Mouse (Mus musculus): ENCODE results near the gene Egln1.

Egln1 gene

GRCm38 (mm10) chr8:124949209-124950068 is at the start of gene Egln1:
Egln1 (minus strand) TSS chr8:124949324.
- in situ Hi-C loops (cut with MboI, MseI), result no loop called here

GRCm38 (mm10) chr8:124995776-124996175 is 46.7 kb upstream of the Egln1 start:
- in situ Hi-C loops (cut with MboI, MseI), result no loop called here

DNA sequence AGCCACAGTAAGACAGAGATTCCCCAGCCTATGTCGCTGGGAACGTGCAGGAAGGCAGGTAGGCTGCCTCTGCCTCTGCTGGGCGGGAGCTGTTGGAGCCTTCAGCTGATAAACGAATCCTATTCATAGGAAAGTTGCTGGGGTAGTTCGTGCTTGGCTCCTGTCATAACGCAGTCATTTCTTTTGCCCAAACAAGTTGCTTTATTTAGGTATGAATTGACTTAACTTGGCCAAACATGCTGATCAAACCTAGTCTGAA is 42.5 kb upstream of the Egln1 start:
- in situ Hi-C loops (cut with MboI, MseI), result no loop called here

DNA sequence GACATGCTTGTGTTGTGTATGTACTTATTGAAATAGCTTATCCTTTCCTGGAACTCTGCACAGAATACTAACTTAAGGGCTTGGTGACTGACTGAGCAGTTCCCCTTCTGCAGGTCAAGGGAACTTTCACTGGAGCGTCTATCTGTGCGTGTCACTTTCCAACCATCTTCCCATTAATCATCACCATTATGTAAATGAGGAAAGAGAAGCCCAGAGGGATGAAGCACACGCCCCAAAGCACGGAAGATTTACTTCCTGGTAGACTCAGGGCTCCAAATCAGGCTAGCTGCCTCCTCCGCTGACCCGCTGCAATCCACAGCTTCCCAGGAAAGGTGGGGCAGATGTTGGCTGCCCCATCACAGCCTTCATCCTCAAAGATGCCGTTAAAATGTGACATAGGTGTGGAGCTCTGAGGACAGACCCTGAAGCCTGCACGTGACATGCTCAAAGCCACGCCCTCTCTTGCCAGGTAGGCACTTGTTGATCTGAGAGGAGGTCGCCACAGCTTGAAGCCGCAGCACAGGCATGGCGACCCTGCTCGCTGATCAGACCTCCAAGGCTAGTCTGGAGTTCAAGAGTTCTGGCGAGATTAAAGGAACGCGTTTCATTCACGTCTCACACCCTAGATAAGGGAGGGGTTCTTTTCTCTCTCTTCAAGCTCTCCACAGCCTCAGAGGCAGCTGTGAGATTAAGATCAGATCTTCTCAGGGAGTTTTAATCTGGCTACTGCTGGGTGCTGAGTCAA is 42.0 kb upstream of the Egln1 start:
- in situ Hi-C loops (cut with MboI, MseI), result no loop called here

DNA sequence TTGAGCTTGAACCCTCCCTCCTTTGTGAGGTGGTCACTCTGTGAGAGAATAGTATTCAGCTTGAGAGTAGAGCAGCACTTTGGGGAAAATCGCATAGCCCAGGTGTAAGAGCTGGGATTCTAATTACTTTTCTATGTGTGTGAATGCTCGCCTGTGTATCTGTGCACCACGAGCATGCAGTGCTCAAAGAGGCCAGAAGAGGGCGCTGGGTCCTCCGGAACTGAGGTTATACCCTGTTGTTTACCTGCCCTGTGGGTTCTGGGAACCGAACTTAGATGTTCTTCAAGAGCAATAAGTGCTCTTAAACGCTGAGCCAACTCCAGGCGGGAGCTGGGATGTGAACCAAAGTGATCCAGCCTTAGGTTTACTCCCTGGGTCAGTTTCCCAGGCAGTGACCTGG is 31.7 kb upstream of the Egln1 start:
- in situ Hi-C loops (cut with MboI, MseI), result no loop called here

- in situ Hi-C loops (cut with MboI, MseI), result no loop called here
Observed at GRCm38 (mm10) chr8:124980036-124980435, 30.9 kb upstream of the Egln1 start.

DNA sequence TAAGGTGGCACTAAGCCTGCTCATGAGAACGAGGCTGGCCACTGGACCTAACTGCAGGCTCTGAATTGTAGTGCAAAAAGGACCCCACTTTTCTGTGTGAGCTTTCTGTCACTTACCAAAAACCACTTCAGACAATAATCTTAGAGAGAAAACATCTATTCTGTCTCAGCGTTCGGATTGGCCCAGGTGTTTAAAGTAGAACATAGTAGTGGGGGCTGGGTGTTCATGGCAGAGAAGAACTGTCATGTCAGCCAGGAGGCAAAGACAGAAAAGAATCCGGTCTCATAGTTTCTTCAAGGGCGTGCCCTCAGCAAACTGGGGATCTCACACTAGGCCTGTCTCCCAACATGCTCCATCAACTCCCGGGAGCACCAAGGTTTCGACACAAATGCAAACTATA is 28.9 kb upstream of the Egln1 start:
- in situ Hi-C loops (cut with MboI, MseI), result no loop called here

- in situ Hi-C loops (cut with MboI, MseI), result no loop called here
Observed at GRCm38 (mm10) chr8:124976211-124976610, 27.1 kb upstream of the Egln1 start.

DNA sequence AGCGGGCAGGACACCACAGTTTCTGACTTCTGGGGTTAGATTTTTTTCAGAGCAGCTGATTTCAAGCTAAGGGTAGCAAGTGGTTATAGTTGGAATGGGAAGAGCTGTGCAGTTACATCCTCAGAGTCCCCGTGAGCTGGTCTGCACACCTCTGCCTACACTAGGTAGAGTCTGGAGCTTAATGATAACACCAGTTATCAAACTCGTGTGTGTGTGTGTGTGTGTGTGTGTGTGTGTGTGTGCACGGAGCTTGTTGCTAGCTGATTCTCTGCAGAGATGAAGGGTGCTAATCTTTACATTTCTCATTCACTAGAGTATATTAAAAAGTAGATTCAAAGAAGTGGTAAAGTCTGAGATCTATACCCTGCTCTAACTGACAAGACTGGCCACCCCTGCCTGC is 25.1 kb upstream of the Egln1 start:
- in situ Hi-C loops (cut with MboI, MseI), result no loop called here

GRCm38 (mm10) chr8:124973221-124973620 is 24.1 kb upstream of the Egln1 start:
- in situ Hi-C loops (cut with MboI, MseI), result no loop called here

DNA sequence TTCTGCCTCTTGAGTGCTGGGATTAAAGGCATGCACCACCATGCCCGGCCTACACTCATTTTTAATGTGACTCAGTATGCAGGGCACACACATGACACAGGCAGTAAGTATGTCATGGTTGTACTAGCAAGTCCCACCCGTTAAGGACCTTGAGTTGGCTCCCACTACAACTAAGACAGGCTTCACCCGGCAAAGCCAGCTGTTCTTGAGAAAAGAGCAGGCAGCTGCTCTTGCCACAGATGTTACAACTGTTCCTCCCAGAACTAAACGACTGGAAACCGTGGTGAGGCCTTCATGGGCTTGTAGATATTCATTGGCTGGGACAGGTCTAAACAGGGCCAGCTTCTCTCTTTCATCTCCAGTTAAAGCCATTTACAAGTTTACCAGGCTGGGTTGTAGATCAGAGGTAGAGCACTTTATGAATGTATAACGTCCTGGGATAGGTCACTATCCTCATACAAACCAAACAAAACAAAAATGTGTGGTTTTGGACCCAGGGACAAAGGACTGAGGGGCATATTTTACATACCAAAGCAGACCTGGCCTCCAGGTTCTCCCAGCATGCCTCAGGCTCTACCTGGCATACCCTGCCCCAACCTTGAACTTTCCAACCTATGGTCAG is 21.3 kb upstream of the Egln1 start:
- in situ Hi-C loops (cut with MboI, MseI), result no loop called here

DNA sequence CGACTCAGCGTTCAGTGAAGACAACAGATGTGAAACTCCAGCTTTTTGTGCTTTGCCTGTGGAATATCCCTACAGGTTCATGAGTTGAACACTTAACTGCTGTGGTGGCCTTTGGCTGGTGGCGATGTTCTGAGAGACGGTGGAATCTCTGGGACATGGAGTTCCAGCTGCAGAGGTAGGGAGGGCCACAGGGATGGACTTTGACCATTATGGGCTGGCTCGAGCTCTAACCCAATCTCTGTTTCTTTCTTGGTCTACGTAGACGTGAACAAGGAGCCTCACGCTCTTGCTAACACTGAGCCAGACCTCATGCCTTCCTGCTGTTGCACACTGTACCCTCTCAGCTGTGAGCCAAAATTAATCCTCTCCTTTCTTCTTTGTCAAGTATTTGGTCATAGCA is 15.8 kb upstream of the Egln1 start:
- in situ Hi-C loops (cut with MboI, MseI), result no loop called here

DNA sequence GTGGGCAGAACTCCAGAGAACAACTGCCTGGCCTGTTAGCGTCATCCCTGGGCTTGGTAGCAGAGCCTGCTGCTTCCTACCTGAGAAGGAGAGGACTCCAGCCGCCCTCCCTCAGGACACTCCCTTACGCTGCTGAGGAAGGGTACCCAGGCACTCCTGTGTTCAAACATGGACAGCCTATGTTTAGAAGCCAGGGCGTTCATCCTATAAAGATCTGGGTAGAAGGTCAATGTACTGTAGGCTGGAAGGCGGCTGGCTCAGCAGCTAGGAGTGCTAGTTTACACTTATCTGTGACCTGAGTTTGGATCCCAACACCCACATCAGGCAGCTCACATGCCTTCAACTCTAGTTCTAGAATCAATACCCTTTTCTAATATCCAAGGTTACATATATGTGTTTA is 14.1 kb upstream of the Egln1 start:
- in situ Hi-C loops (cut with MboI, MseI), result no loop called here

- in situ Hi-C loops (cut with MboI, MseI), result no loop called here
Observed at GRCm38 (mm10) chr8:124960226-124960880, 11.2 kb upstream of the Egln1 start.

- in situ Hi-C loops (cut with MboI, MseI), result no loop called here
Observed at GRCm38 (mm10) chr8:124959462-124960225, 10.5 kb upstream of the Egln1 start.

GRCm38 (mm10) chr8:124954572-124955082 is 5.5 kb upstream of the Egln1 start:
- in situ Hi-C loops (cut with MboI, MseI), result no loop called here

GRCm38 (mm10) chr8:124953188-124953587 is 4.1 kb upstream of the Egln1 start:
- in situ Hi-C loops (cut with MboI, MseI), result no loop called here

GRCm38 (mm10) chr8:124950865-124951264 is 1.7 kb upstream of the Egln1 start:
- in situ Hi-C loops (cut with MboI, MseI), result no loop called here

DNA sequence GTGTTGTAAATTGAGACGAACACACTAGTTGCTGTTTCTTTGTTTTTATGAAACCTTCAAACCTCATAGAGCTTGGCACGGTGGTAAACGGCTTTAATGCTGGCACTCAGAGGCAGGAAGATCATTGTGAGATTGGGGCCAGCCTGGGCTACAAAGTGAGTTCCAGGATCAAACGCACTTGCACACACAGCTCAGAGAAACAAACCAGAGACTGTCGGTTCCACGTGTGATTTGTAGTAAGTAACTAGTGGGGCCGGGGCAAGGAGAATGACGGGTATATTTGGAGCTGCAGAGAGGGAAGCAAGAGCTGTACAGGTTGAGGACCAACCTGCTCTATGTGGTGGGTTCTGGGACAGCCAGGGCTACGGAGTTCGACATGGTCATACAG is 939 bp upstream of the Egln1 start:
- in situ Hi-C loops (cut with MboI, MseI), result no loop called here

GRCm38 (mm10) chr8:124948733-124949111 is 402 bp downstream of the Egln1 start:
- in situ Hi-C loops (cut with MboI, MseI), result no loop called here
